Mouse (Mus musculus) liver, adult 2 months (tissue): ENCODE data around the gene Muc1.

Experiments
- CTCF ChIP-seq: fragments of 200-500 bp; IDR thresholded peaks from 2 replicates; pipeline ENCODE4 v1.5.1; 2011; ENCODE audit warnings: low read depth, low read length, control low read depth
- POLR2A ChIP-seq: fragments of 200-500 bp; IDR thresholded peaks from 2 replicates; pipeline ENCODE4 v1.6.1; 2011; ENCODE audit warnings: low read length, control low read depth; ENCODE audit not compliant: insufficient read depth; ENCODE audit errors: extremely low read depth

GRCm38 (mm10) chr3:89210162-89210561 is 18.7 kb upstream of the Muc1 start:
- TF ChIP-seq CTCF (no peak), POLR2A (no peak)
